Mouse (Mus musculus) kidney, adult 10 weeks (tissue): ENCODE results near the gene Oip5. TPM values are rescaled to one million over a fixed set of nuclear protein-coding genes. Genes with fewer than 3 reads are reported as not detected.

Experiments
- polyA plus RNA-seq: library from polyadenylated mRNA; stranded (reverse); fragments of 350-450 nt; fragmentation: Illumina TruSeq; extraction: RNeasy Lipid Tissue Mini Kit (QIAGEN cat#74804); gene quantifications from one replicate; pipeline ENCODE4 v1.2.3, GENCODE M21; 2014; ENCODE audit warnings: low read depth, low replicate concordance

Oip5 gene
- polyA plus RNA-seq: 1.1 TPM

DNA sequence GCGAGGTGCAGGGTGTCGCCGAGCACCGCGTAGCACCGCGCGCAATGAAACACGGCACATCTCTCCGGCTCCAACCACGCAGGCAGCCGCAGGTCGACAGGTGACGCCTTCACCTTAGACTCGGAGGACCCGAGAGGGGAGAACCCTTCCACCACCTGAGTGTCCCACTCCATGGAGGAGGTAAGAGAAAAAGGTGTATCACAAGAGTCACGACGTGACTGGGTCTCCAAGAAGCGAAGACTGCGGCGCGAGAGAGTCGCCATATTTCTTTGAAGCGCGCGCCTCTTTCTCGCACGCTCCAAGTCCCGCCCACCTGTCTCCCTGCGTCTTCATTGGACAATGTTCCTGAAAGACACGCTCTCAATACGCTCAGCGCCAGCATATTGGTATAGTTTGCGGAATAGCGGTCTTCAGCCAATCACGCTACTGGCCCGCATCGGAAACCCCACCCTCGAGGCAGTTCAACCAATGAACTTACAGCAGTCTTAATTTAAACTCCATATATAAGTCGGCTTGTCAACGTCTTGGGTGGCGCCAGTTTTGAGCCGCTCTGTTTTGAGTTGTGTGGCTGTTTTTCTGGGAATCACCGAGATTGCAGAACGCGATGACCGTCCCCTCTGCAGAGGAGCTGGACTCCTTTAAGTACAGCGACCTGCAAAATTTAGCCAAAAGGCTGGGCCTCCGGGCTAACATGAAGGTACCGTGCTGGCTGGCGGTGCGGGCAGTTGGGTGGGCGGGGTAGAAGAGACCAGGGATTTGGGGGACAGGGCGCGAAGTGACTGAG, at the start of gene Oip5, which contains the start of gene Nusap1:
TSS of gene Oip5 (minus strand) at position 271 of the 784 bp plus-strand sequence.
TSS of gene Nusap1 (plus strand) at position 100 of the 784 bp plus-strand sequence.

DNA sequence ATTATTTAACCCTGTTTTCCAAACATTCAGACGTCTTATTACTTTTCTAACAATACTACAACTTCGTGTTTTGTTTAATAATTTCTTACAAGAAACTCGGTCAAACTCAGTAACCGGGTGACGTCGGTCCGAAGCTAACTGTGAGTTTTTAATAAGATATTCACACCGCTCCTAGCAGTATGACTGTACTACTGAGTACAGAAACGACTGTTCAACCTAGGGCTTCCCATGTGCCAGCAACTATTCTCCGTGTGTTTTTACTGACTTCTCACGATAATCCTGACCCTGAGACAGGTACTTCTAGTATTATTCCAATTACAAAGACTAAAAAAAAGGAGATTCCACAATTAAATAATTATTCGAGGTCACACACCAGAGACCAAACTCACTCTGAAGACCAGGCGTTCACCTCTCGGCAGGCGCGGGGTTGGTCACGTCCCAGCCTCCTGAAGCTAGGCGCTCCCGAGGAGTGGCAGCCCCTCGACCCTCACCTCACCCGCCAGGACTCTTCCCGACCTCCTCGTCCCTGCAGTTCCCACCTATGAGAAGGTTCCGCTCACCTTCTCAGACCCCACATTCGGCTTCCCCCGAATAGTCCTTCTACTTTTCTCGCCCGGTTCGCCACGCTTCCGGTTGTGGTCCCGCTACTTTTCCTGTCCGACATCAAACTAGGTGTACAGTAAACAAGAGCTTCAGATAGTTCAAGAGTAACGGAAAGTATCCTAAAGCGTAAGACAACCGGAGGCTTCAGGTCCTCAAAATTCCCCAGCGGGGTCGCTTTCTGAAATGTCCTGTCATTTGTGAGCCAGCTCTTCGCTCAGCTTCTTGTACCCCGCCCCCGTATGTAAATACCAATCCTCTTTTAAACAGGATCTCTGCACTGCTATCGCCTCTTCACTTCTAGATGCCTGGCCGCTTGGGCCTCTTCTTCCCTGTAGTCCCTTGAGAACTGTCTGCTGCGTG, 44.2 kb upstream of the Oip5 start, which contains the start of gene Ndufaf1:
TSS of gene Ndufaf1 (minus strand) at position 608 of the 963 bp plus-strand sequence.

Other genes starting within 250 kb of the Oip5 start
- 14.5 TPM for gene Ino80, start 140.8 kb downstream of the Oip5 start, polyA plus RNA-seq
- 0.36 TPM for gene Exd1, start 70.8 kb downstream of the Oip5 start, polyA plus RNA-seq
- 314 TPM for gene Chp1, start 70.8 kb downstream of the Oip5 start, polyA plus RNA-seq
- gene Nusap1, start 171 bp downstream of the Oip5 start, polyA plus RNA-seq: 1.1 TPM
- gene Ndufaf1, start 44.4 kb upstream of the Oip5 start, polyA plus RNA-seq: 125 TPM
- 18.9 TPM for gene Rtf1, start 56.6 kb upstream of the Oip5 start, polyA plus RNA-seq
- gene Itpka, start 123.9 kb upstream of the Oip5 start, polyA plus RNA-seq: not detected
- not detected for gene Ltk, start 142.0 kb upstream of the Oip5 start, polyA plus RNA-seq
- gene Rpap1, start 169.1 kb upstream of the Oip5 start, polyA plus RNA-seq: 0.44 TPM
- gene Tyro3, start 179.3 kb upstream of the Oip5 start, polyA plus RNA-seq: 0.44 TPM